Mouse (Mus musculus) bone marrow, adult 2 months (tissue): Measurements from ENCODE around the gene Car14.

Experiments used
- CTCF ChIP-seq: fragments of 200-500 bp; IDR thresholded peaks from 2 replicates; pipeline ENCODE4 v1.5.1; 2011; ENCODE audit warnings: low read length, control low read depth; ENCODE audit not compliant: control insufficient read depth, insufficient read depth
- POLR2A ChIP-seq: fragments of 200-500 bp; IDR thresholded peaks from 2 replicates; pipeline ENCODE4 v1.6.1; 2011; ENCODE audit warnings: low read depth, mild to moderate bottlenecking, control low read depth, low read length, borderline replicate concordance; ENCODE audit not compliant: control insufficient read depth

DNA sequence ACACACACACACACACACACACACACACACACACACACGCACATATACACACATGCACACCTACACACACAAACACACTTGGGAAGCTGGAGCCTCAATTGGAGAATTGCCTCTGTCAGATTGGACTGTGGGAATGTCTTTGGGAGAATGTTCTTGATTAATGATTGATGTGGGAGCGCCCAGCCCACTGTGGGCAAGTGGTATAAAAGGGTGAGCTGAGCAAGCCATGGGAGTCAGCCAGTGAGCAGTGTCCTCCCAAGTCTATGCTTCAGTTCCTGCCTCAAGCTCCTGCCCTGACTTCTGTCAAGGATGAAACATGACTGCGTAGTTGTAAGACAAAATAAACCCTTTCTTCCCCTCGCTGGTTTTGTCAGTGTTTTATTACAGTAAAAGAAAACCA is 16.9 kb downstream of the Car14 start:
- no peak for TF ChIP-seq CTCF
- TF ChIP-seq POLR2A: no peak
